Mouse (Mus musculus) heart, embryonic 10.5 days (tissue): Measurements from ENCODE around the gene Rundc3b. TPM values are rescaled to one million over a fixed set of nuclear protein-coding genes. Genes with fewer than 3 reads are reported as not detected.

Experiments used
- DNase-seq: peaks from one replicate; pipeline ENCODE4 v3.0.0-alpha.2; 2017; ENCODE audit warnings: low spot score
- H3K27ac ChIP-seq: fragments of 300-500 bp; sonication (generic); 2 replicates; pipeline ENCODE4 v1.5.1; 2016; ENCODE audit warnings: mild to moderate bottlenecking
- H3K27me3 ChIP-seq: fragments of 300-500 bp; sonication (generic); 2 replicates; pipeline ENCODE4 v1.6.1; 2016; ENCODE audit warnings: mild to moderate bottlenecking; ENCODE audit not compliant: poor library complexity, insufficient read depth, severe bottlenecking
- H3K36me3 ChIP-seq: fragments of 300-500 bp; sonication (generic); 2 replicates; pipeline ENCODE4 v1.6.1; 2016; ENCODE audit warnings: mild to moderate bottlenecking, moderate library complexity
- H3K4me1 ChIP-seq: fragments of 300-500 bp; sonication (generic); 2 replicates; pipeline ENCODE4 v1.6.1; 2016; ENCODE audit warnings: mild to moderate bottlenecking
- H3K4me3 ChIP-seq: fragments of 300-500 bp; sonication (generic); 2 replicates; pipeline ENCODE4 v1.5.1; 2016; ENCODE audit warnings: mild to moderate bottlenecking, moderate library complexity
- H3K9me3 ChIP-seq: fragments of 300-500 bp; sonication (generic); 2 replicates; pipeline ENCODE4 v1.6.1; 2016; ENCODE audit warnings: mild to moderate bottlenecking, moderate library complexity
- WGBS: fragments of 180-500 bp; shearing (Covaris S2); methylation state at CpG from one replicate; pipeline ENCODE4 v1.1.7; 2016; 5-methylcytosine and 5-hydroxymethylcytosine counted together
- polyA plus RNA-seq: library from polyadenylated mRNA; unstranded; fragments of >200 nt; fragmentation: Nextera tagmentation; extraction: Ambion mirVana; gene quantifications from 2 replicates; pipeline ENCODE4 v1.2.1, GENCODE M21; 2016

Gene Rundc3b
- polyA plus RNA-seq, 1 experiment from 2014 or later: 1.6 TPM

DNA sequence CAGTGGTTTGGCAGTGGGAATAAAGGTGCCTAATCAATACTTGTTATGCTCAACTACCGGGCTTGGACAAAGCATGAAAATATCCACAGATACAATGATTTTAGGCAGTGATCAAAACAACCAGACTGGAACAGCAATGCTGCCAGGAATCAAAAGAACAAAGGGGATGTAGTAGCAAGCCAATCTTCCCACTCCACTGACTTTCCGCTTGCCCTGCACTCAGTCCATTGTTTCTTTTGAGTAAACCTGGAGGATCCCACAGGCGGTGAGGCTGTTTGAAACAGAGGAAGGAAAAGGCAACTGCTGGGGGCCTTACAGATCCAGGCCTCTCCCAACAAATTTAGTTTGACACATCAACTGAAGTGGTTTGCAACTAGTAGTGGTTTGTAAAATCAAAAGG lies 51.6 kb downstream of the Rundc3b start:
- WGBS: 66% methylated on average over 3 of the region's 3 CpGs
- H3K27ac ChIP-seq: no peak overlapping the region

DNA sequence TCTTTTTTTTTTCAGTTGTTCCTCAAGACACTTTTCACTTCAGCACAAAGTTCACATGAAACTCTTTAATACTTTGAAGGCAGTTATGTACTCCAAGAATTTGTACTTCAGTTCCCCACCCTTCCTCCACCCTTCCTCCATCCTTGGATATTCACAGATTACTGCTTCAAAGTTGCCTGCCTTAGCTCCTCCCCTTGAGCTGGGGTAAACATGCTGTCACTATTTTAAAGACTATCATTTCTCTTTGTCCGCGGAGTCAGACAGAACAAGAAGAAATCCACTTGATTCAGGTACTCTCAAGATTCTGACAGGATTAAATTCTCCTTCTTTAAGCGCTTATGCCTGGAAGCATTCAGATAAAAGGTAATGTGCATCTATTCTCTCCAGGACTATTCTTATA lies 55.9 kb downstream of the Rundc3b start:
- Histone ChIP-seq H3K27me3 (no peaks in the 10 kb centered on the region), H3K4me1 (no peaks in the 10 kb centered on the region), H3K4me3 (no peak overlapping the region), H3K9me3 (no peaks in the 10 kb centered on the region), H3K36me3 (no peaks in the 10 kb centered on the region), H3K27ac (no peak overlapping the region)
- DNase-seq: no peak
- 50% methylated on average over 3 of the region's 3 CpGs for WGBS

More for the DNA sequence above, 51.6 kb downstream of the Rundc3b start:
- DNase-seq: no peak
- Histone ChIP-seq H3K27me3 (no peaks in the 10 kb centered on the region), H3K4me1 (no peaks in the 10 kb centered on the region), H3K9me3 (no peaks in the 10 kb centered on the region), H3K36me3 (no peaks in the 10 kb centered on the region), H3K4me3 (no peak overlapping the region)

DNA sequence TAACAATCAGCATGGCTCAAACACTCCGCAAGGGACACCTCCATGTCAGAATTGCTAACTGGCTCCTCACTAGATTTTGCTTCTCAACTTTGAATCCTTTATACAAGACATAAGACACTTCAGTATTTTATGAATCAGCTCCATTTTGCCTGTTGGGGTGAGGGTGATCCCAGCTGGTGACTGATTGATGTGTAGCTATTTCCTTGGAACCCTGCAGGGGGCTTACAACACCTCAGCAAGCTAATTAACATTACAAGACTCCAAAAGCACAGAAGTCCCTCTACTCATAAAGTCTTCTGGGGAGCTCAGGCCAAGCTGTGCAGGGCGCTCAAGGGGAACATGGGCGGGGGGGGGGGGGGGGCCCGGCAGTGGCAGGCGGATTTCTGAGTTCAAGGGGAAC lies 78.2 kb downstream of the Rundc3b start:
- Histone ChIP-seq H3K9me3 (no peaks in the 10 kb centered on the region), H3K27ac (no peak overlapping the region), H3K4me3 (no peak overlapping the region), H3K36me3 (no peaks in the 10 kb centered on the region), H3K4me1 (no peaks in the 10 kb centered on the region), H3K27me3 (no peaks in the 10 kb centered on the region)
- 36% methylated on average over 3 of the region's 5 CpGs for WGBS
- DNase-seq: no peak

DNA sequence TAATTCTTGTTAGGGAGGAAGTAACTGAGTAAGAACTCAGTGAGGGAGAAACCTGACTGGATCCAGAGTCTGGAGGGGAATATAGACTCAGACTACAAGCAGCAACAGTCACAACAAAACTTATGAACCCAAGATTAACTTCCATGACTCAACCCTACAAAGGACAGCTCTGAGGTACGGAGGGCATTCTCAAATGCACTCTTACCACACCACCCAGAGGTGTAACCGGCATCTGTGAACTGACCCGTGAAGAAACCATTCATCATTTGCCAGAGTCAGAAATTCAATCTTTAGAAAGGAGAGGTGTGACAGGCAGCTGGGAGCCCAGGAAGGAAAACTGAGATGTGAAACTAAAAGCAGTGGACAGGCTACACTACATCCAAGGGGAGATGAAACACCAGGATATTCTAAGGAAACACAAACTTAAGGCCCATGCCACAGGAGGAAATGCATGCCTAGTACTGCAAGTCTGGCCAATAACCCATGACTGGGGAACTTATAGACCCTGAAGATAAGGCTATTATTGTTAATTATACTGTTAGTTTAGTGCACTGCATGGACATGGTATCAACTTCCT lies 80.0 kb downstream of the Rundc3b start:
- 61% methylated on average over 3 of the region's 3 CpGs for whole genome bisulfite sequencing

DNA sequence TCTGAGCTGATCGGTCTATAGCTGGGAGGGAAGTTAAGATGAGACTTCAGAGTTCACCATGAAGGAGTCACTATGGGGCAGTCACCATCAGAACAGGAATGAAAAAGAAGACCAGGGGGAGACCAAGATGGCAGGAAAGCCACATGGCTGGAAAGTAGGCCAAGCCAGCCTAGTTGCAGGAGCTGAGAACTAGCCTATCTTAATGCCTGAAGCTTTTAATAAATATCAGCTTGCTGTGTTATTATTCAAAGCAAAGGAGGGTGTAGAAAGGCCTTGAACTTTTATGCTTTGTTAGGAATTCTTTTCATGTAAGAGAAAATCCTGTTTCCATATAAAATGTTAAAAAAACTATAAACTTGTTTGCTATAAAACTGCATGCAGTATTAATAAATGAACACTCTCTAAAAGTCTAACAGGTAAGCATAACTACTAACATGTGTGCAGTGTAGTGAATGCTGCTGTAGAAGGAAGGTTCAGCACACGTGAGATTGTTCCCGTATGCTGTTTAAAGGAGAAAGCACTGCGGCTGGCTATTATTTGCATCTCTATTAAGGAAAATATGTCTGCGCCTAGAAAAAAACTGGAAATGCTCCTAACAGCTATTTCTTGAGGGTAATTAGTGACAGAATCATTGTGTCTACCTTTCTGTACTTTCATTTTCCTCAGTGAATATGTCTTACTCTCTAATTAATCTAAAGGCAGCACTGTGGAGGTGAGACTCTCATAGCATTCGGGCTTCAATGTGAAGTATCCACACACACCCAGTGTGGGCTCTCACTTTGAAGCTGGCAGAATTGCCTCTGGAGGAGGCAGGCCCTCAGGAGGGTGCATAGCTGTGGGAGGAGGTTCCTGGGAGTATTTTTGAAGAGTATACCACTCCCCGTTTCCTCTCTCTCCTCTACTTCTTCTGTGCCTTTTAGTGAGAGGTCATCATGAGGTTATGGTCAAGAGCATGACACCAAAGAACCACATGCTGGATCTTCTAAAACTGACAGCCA lies 81.3 kb downstream of the Rundc3b start:
- Histone ChIP-seq H3K27me3 (no peaks in the 10 kb centered on the region), H3K9me3 (no peaks in the 10 kb centered on the region), H3K4me1 (no peaks in the 10 kb centered on the region), H3K36me3 (no peaks in the 10 kb centered on the region), H3K27ac (no peak overlapping the region), H3K4me3 (no peak overlapping the region)
- no peak for DNase-seq
- WGBS: 77% methylated on average over 7 of the region's 7 CpGs

More for the DNA sequence above, 80.0 kb downstream of the Rundc3b start:
- H3K4me1 ChIP-seq: no peaks in the 10 kb centered on the region
- no peaks in the 10 kb centered on the region for H3K9me3 ChIP-seq
- no peaks in the 10 kb centered on the region for H3K27me3 ChIP-seq
- DNase-seq: no peak
- H3K36me3 ChIP-seq: no peaks in the 10 kb centered on the region
- H3K4me3 ChIP-seq: no peak overlapping the region
- no peak overlapping the region for H3K27ac ChIP-seq

DNA sequence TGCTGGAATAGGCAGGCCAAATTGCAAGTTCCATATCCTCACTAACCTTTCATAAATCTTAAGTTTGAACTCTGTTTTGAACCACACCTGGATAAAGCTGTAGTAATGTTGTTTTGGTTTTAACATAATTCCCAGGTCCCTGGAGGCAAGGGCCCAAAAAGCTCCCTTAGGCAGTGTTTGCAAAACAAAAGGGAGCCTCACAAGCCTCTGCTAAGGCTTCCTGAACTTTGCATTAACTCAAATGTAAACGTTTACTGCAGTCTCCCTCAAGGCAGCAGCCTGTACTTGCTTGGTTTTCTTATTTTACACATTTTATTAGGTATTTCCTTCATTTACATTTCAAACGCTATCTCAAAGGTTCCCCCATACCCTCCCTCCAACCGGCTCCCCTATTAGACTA lies 103.7 kb downstream of the Rundc3b start:
- WGBS: 52% methylated on average over 3 of the region's 3 CpGs
- Histone ChIP-seq H3K27me3 (no peaks in the 10 kb centered on the region), H3K4me1 (no peaks in the 10 kb centered on the region), H3K4me3 (no peak overlapping the region), H3K27ac (no peak overlapping the region), H3K36me3 (no peaks in the 10 kb centered on the region), H3K9me3 (no peaks in the 10 kb centered on the region)
- DNase-seq: no peak

DNA sequence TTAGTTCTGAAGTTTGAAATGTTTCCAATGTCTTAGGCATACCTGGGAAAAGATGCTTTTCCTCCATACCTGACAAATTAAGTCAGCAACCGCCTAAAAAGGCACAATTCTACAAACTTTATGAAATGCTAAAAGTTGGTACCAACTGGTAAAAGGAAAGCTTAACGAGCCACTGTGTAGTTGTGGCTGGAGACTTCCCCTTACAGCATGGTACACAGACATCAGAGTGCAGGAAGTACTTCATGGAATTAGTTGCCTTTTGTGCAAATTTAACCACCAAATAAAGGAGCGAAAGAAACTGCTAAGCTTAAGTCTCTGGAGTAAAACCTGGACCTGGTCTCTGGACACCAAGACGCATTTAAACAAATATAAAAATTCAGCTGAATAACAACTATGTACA lies 131.0 kb downstream of the Rundc3b start:
- no peak overlapping the region for H3K27ac ChIP-seq
- WGBS: 82% methylated on average over 4 of the region's 4 CpGs
- no peaks in the 10 kb centered on the region for H3K27me3 ChIP-seq
- H3K4me1 ChIP-seq: no peaks in the 10 kb centered on the region
- no peak overlapping the region for H3K4me3 ChIP-seq
- H3K36me3 ChIP-seq: no peaks in the 10 kb centered on the region
- no peaks in the 10 kb centered on the region for H3K9me3 ChIP-seq
- DNase-seq: no peak

DNA sequence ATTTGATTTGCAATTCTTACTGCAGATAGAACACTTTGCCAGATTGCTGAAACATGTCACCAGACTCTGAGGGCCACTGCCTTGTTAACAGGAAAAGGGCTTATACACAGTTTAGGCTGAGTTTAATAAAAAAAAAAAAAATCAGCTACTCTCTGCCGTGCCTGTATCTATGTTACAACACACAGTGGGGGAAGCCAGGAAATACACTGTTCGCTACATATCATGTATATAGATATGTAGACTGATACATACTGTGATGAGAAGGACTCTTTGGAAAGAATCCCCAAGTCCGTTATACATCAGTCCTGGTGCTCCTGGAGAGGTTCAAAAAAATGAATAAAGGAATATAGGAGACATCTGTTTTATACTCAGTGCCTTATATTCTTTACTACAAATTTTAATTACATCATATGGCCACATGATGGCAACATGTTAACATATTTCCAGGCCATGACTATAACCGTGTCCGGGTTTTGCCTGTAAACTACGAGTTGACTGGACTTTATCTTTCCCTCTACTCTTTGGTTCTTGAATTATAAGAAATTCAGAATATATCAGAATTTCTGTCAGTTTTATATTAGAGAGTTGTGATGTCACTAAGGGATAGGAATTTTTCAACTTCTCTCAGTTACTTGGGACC lies 133.2 kb downstream of the Rundc3b start:
- Histone ChIP-seq H3K27me3 (no peaks in the 10 kb centered on the region), H3K4me3 (no peak overlapping the region), H3K9me3 (no peaks in the 10 kb centered on the region), H3K27ac (no peak overlapping the region), H3K4me1 (no peaks in the 10 kb centered on the region), H3K36me3 (no peaks in the 10 kb centered on the region)
- 58% methylated on average over 6 of the region's 6 CpGs for WGBS
- no peak for DNase-seq

DNA sequence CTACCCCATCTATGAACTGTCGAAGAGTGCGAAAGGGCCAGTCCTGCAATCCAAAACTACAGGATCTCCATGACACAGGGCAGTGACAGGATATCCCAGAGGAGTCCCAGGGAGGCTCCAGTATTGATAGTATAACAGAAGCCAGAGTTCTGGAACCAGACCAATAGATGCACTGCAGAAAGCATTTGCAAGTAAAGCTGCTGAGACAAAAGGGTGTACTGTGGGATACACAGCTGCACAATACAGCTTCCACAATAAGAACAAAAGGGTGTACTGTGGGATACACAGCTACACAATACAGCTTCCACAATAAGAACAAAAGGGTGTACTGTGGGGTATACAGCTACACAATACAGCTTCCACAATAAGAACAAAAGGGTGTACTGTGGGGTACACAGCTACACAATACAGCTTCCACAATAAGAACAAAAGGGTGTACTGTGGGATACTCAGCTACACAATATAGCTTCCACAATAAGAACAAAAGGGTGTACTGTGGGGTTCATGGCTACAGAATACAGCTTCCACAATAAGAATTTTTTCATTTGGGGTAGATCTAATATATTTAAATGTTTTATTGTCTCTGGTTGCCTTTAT lies 134.0 kb downstream of the Rundc3b start:
- no peaks in the 10 kb centered on the region for H3K4me1 ChIP-seq
- no peak overlapping the region for H3K4me3 ChIP-seq
- no peaks in the 10 kb centered on the region for H3K9me3 ChIP-seq
- H3K36me3 ChIP-seq: no peaks in the 10 kb centered on the region
- no peak overlapping the region for H3K27ac ChIP-seq
- no peak for DNase-seq
- whole genome bisulfite sequencing: 89% methylated on average over 2 of the region's 2 CpGs
- H3K27me3 ChIP-seq: no peaks in the 10 kb centered on the region

DNA sequence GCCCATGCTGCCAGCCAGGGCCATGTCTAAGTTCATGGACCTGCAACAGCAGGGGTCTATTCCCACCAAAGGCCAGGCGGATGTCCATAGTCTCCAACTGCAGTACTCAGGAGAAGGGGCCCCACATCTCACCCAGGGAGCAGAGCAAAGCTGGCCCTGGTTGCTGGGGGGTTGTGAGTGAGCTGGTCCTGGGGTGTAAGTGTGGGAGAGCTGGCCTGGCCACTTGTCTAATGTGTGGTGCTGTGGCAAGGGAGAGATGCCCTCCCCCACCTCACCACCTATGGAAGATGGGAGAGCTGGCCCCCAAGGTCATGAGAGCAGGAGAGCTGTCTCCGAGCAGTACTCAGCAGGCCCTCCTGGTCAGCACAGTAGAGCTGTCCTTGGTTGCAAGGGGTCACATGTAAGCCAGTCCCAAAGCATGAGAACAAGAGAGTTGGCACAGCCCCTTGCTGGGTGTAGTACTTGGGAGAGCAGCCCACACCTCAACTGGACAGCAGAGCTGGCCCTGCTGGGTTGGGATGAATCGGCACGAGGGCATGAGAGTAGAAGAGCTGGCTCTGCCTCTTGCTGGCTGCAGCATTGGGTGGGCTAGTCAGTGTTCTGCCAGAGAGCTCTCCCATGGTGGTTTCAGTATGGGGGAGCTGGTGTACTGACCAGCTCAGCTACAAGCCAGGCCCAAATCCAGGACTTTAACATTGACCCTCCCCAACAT lies 134.6 kb downstream of the Rundc3b start:
- H3K9me3 ChIP-seq: no peaks in the 10 kb centered on the region
- H3K4me1 ChIP-seq: no peaks in the 10 kb centered on the region
- no peak for DNase-seq
- no peak overlapping the region for H3K4me3 ChIP-seq
- H3K36me3 ChIP-seq: no peaks in the 10 kb centered on the region
- no peaks in the 10 kb centered on the region for H3K27me3 ChIP-seq
- H3K27ac ChIP-seq: no peak overlapping the region
- 62% methylated on average over 4 of the region's 4 CpGs for WGBS

DNA sequence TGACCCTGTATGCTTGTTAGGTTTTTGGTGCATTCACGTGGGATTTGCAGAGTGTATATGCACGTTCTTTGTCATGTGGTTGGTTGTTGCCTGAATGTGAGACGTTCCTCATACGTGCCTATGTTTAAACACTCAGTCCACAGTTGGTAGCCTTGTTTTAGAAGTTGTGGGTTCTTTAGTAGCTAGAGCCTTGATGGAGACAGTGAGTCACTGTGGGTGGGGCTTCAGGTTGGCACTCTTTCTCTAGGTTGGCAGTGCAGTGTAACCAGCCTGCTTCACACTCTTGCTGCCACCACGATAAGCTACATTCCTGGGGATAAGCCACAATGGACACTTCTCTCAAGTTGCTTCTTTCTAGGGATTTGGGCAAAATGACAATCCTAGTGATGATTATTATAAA lies 166.2 kb downstream of the Rundc3b start:
- no peaks in the 10 kb centered on the region for H3K4me1 ChIP-seq
- no peak overlapping the region for H3K27ac ChIP-seq
- WGBS: 86% methylated on average over 5 of the region's 5 CpGs
- DNase-seq: no peak
- H3K4me3 ChIP-seq: no peak overlapping the region
- H3K9me3 ChIP-seq: no peaks in the 10 kb centered on the region
- H3K36me3 ChIP-seq: peaks cover 32% of the 10 kb centered on the region
- H3K27me3 ChIP-seq: no peaks in the 10 kb centered on the region

DNA sequence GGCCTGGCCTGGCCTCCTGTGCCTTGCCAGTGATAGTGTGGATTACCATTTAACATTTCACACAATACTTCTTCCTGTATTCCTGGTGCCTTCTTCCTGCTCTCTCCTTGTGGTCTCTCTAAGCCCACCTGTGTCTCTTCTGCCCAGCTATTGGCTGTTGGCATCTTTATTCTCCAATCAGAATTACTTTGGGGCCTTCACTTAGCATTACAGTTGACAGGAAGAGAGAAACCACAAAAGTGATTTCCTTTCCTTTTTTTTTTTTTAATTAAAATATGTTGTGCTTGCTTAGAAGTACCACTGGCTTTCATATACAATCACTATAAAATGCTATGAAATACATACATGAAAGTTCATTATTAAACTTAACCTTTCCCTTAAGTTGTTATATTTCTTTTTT lies 167.2 kb downstream of the Rundc3b start:
- Histone ChIP-seq H3K27me3 (no peaks in the 10 kb centered on the region), H3K27ac (no peak overlapping the region), H3K4me3 (no peak overlapping the region), H3K4me1 (no peaks in the 10 kb centered on the region), H3K9me3 (no peaks in the 10 kb centered on the region), H3K36me3 (peaks cover 32% of the 10 kb centered on the region)
- no peak for DNase-seq
